Mouse (Mus musculus): ENCODE measurements around the gene Ap2b1. TPM values are rescaled to one million over a fixed set of nuclear protein-coding genes. Genes with fewer than 3 reads are reported as not detected.

The Ap2b1 gene
- polyA plus RNA-seq, 1 experiment from 2014 or later, result 135 TPM

- Histone ChIP-seq H3K4me1 (ENCODE audit: control insufficient read depth, insufficient read depth, low read length) (no peaks in the 10 kb centered on the region), H3K4me2 (ENCODE audit: low read length) (no peak overlapping the region), H3K36me3 (ENCODE audit: control insufficient read depth, insufficient read depth, low read length) (no peaks in the 10 kb centered on the region), H3K27ac (ENCODE audit: low read length) (no peak overlapping the region), H3K4me3 (ENCODE audit: low read depth, low read length) (no peak overlapping the region), H3K9me3 (replicated peaks; ENCODE audit: control insufficient read depth, low read length, poor library complexity, severe bottlenecking) (no peaks in the 10 kb centered on the region), H3K9ac (ENCODE audit: low read depth, low read length) (no peak overlapping the region), H3K27me3 (ENCODE audit: control insufficient read depth, insufficient read depth, low read depth, low read length) (no peaks in the 10 kb centered on the region)
- no peak for ATAC-seq
- 83% methylated on average over 4 of the region's 4 CpGs for WGBS
These were observed 19.8 kb upstream of the Ap2b1 start for GRCm38 (mm10) chr11:83279024-83279423.

GRCm38 (mm10) chr11:83279691-83280090 is 19.1 kb upstream of the Ap2b1 start:
- 80% methylated on average over 6 of the region's 6 CpGs for WGBS

GRCm38 (mm10) chr11:83282084-83282483 is 16.7 kb upstream of the Ap2b1 start:
- Histone ChIP-seq H3K9me3 (replicated peaks; ENCODE audit: control insufficient read depth, low read length, poor library complexity, severe bottlenecking) (no peaks in the 10 kb centered on the region), H3K4me1 (ENCODE audit: control insufficient read depth, insufficient read depth, low read length) (no peaks in the 10 kb centered on the region), H3K4me3 (ENCODE audit: low read depth, low read length) (no peak overlapping the region), H3K36me3 (ENCODE audit: control insufficient read depth, insufficient read depth, low read length) (no peaks in the 10 kb centered on the region), H3K4me2 (ENCODE audit: low read length) (no peak overlapping the region), H3K27me3 (ENCODE audit: control insufficient read depth, insufficient read depth, low read depth, low read length) (no peaks in the 10 kb centered on the region), H3K9ac (ENCODE audit: low read depth, low read length) (no peak overlapping the region), H3K27ac (ENCODE audit: low read length) (no peak overlapping the region)
- ATAC-seq, result no peak
- 66% methylated on average over 2 of the region's 2 CpGs for WGBS

More at GRCm38 (mm10) chr11:83279691-83280090, 19.1 kb upstream of the Ap2b1 start:
- Histone ChIP-seq H3K9me3 (replicated peaks; ENCODE audit: control insufficient read depth, low read length, poor library complexity, severe bottlenecking) (no peaks in the 10 kb centered on the region), H3K4me3 (ENCODE audit: low read depth, low read length) (no peak overlapping the region), H3K27me3 (ENCODE audit: control insufficient read depth, insufficient read depth, low read depth, low read length) (no peaks in the 10 kb centered on the region), H3K4me1 (ENCODE audit: control insufficient read depth, insufficient read depth, low read length) (no peaks in the 10 kb centered on the region), H3K4me2 (ENCODE audit: low read length) (no peak overlapping the region), H3K27ac (ENCODE audit: low read length) (no peak overlapping the region), H3K36me3 (ENCODE audit: control insufficient read depth, insufficient read depth, low read length) (no peaks in the 10 kb centered on the region), H3K9ac (ENCODE audit: low read depth, low read length) (no peak overlapping the region)
- ATAC-seq, result no peak

GRCm38 (mm10) chr11:83285627-83286026 is 13.2 kb upstream of the Ap2b1 start:
- Histone ChIP-seq H3K27ac (ENCODE audit: low read length) (no peak overlapping the region), H3K9me3 (replicated peaks; ENCODE audit: control insufficient read depth, low read length, poor library complexity, severe bottlenecking) (no peaks in the 10 kb centered on the region), H3K4me2 (ENCODE audit: low read length) (no peak overlapping the region), H3K4me3 (ENCODE audit: low read depth, low read length) (no peak overlapping the region), H3K36me3 (ENCODE audit: control insufficient read depth, insufficient read depth, low read length) (no peaks in the 10 kb centered on the region), H3K4me1 (ENCODE audit: control insufficient read depth, insufficient read depth, low read length) (peaks cover 2% of the 10 kb centered on the region; the same call in 1 of the 2 replicates), H3K27me3 (ENCODE audit: control insufficient read depth, insufficient read depth, low read depth, low read length) (no peaks in the 10 kb centered on the region), H3K9ac (ENCODE audit: low read depth, low read length) (no peak overlapping the region)
- no peak for ATAC-seq
- WGBS, result 95% methylated on average over 4 of the region's 4 CpGs

- Histone ChIP-seq H3K27ac (ENCODE audit: low read length) (no peak within 1 kb of the TSS), H3K9me3 (replicated peaks; ENCODE audit: control insufficient read depth, low read length, poor library complexity, severe bottlenecking) (no peaks in the 10 kb centered on the region), H3K9ac (ENCODE audit: low read depth, low read length) (no peak within 1 kb of the TSS), H3K27me3 (ENCODE audit: control insufficient read depth, insufficient read depth, low read depth, low read length) (no peaks in the 10 kb centered on the region), H3K4me2 (ENCODE audit: low read length) (no peak within 1 kb of the TSS), H3K36me3 (ENCODE audit: control insufficient read depth, insufficient read depth, low read length) (no peaks in the 10 kb centered on the region), H3K4me3 (ENCODE audit: low read depth, low read length) (no peak within 1 kb of the TSS), H3K4me1 (ENCODE audit: control insufficient read depth, insufficient read depth, low read length) (peaks cover 6% of the 10 kb centered on the region)
- no peak for ATAC-seq
- 67% methylated on average over 1 of the region's 1 CpGs for WGBS
These were observed 12.3 kb upstream of the Ap2b1 start, which contains the start of gene Slfn14 for GRCm38 (mm10) chr11:83286566-83286965. Slfn14 (minus strand) TSS chr11:83286726.

GRCm38 (mm10) chr11:83289036-83289435 is 9.8 kb upstream of the Ap2b1 start:
- H3K4me1 ChIP-seq (ENCODE audit: control insufficient read depth, insufficient read depth, low read length), result peaks cover 19% of the 10 kb centered on the region
- H3K4me3 ChIP-seq (ENCODE audit: low read depth, low read length), result no peak overlapping the region
- H3K27ac ChIP-seq (ENCODE audit: low read length), result no peak overlapping the region
- no peaks in the 10 kb centered on the region for H3K9me3 ChIP-seq (replicated peaks; ENCODE audit: control insufficient read depth, low read length, poor library complexity, severe bottlenecking)
- H3K36me3 ChIP-seq (ENCODE audit: control insufficient read depth, insufficient read depth, low read length), result no peaks in the 10 kb centered on the region
- ATAC-seq, result no peak
- H3K27me3 ChIP-seq (ENCODE audit: control insufficient read depth, insufficient read depth, low read depth, low read length), result no peaks in the 10 kb centered on the region
- H3K9ac ChIP-seq (ENCODE audit: low read depth, low read length), result no peak overlapping the region
- 94% methylated on average over 5 of the region's 5 CpGs for WGBS
- H3K4me2 ChIP-seq (ENCODE audit: low read length), result no peak overlapping the region

GRCm38 (mm10) chr11:83289633-83290032 is 9.2 kb upstream of the Ap2b1 start:
- H3K9me3 ChIP-seq (replicated peaks; ENCODE audit: control insufficient read depth, low read length, poor library complexity, severe bottlenecking), result no peaks in the 10 kb centered on the region
- no peak overlapping the region for H3K9ac ChIP-seq (ENCODE audit: low read depth, low read length)
- H3K27ac ChIP-seq (ENCODE audit: low read length), result no peak overlapping the region
- no peak overlapping the region for H3K4me2 ChIP-seq (ENCODE audit: low read length)
- WGBS, result 91% methylated on average over 2 of the region's 2 CpGs
- H3K36me3 ChIP-seq (ENCODE audit: control insufficient read depth, insufficient read depth, low read length), result no peaks in the 10 kb centered on the region
- ATAC-seq, result no peak
- no peak overlapping the region for H3K4me3 ChIP-seq (ENCODE audit: low read depth, low read length)
- no peaks in the 10 kb centered on the region for H3K27me3 ChIP-seq (ENCODE audit: control insufficient read depth, insufficient read depth, low read depth, low read length)
- H3K4me1 ChIP-seq (ENCODE audit: control insufficient read depth, insufficient read depth, low read length), result peaks cover 22% of the 10 kb centered on the region

- Histone ChIP-seq H3K9ac (ENCODE audit: low read depth, low read length) (peak overlapping the region; percentile 67), H3K27ac (ENCODE audit: low read length) (peak overlapping the region; percentile 78), H3K36me3 (ENCODE audit: control insufficient read depth, insufficient read depth, low read length) (no peaks in the 10 kb centered on the region; the same call in 1 of the 2 replicates), H3K4me3 (ENCODE audit: low read depth, low read length) (peak overlapping the region; percentile 58), H3K4me2 (ENCODE audit: low read length) (peak overlapping the region; percentile 82), H3K27me3 (ENCODE audit: control insufficient read depth, insufficient read depth, low read depth, low read length) (no peaks in the 10 kb centered on the region), H3K9me3 (replicated peaks; ENCODE audit: control insufficient read depth, low read length, poor library complexity, severe bottlenecking) (no peaks in the 10 kb centered on the region), H3K4me1 (ENCODE audit: control insufficient read depth, insufficient read depth, low read length) (peaks cover 27% of the 10 kb centered on the region)
- peak; percentile 99 for ATAC-seq
- under 1% methylated on average over 38 of the region's 38 CpGs for whole genome bisulfite sequencing
These were observed 7.2 kb upstream of the Ap2b1 start for GRCm38 (mm10) chr11:83291375-83292250.

GRCm38 (mm10) chr11:83292251-83292587 is 6.6 kb upstream of the Ap2b1 start:
- H3K4me2 ChIP-seq (ENCODE audit: low read length), result peak overlapping the region; percentile 82
- no peaks in the 10 kb centered on the region for H3K27me3 ChIP-seq (ENCODE audit: control insufficient read depth, insufficient read depth, low read depth, low read length)
- H3K27ac ChIP-seq (ENCODE audit: low read length), result peak overlapping the region; percentile 47; the same call in 1 of the 2 replicates
- 1% methylated on average over 5 of the region's 5 CpGs for WGBS
- peaks cover 33% of the 10 kb centered on the region for H3K4me1 ChIP-seq (ENCODE audit: control insufficient read depth, insufficient read depth, low read length)
- H3K9ac ChIP-seq (ENCODE audit: low read depth, low read length), result peak overlapping the region; percentile 66
- 0 out of 2 replicates have a peak, but pooled peaks have one; percentile 3 for ATAC-seq
- no peaks in the 10 kb centered on the region for H3K9me3 ChIP-seq (replicated peaks; ENCODE audit: control insufficient read depth, low read length, poor library complexity, severe bottlenecking)
- H3K36me3 ChIP-seq (ENCODE audit: control insufficient read depth, insufficient read depth, low read length), result no peaks in the 10 kb centered on the region; the same call in 1 of the 2 replicates
- peak overlapping the region; percentile 58 for H3K4me3 ChIP-seq (ENCODE audit: low read depth, low read length)

Measured in midbrain, embryonic 16.5 days (tissue).